Mouse (Mus musculus) small intestine, adult 2 months (tissue): ENCODE results near the gene E2f6.

Experiments used
- CTCF ChIP-seq: fragments of 200-500 bp; IDR thresholded peaks from 2 replicates; pipeline ENCODE4 v1.5.1; 2012; ENCODE audit warnings: low read depth, mild to moderate bottlenecking, control low read depth, inconsistent platforms, low read length, moderate library complexity, mixed read lengths; ENCODE audit not compliant: insufficient replicate concordance, insufficient read length; ENCODE audit errors: extremely low read depth
- POLR2A ChIP-seq: fragments of 200-500 bp; IDR thresholded peaks from 2 replicates; pipeline ENCODE4 v1.6.1; 2012; ENCODE audit warnings: low read depth, mild to moderate bottlenecking, control low read depth, inconsistent platforms, low read length, moderate library complexity

- TF ChIP-seq POLR2A, result no peak
- TF ChIP-seq CTCF, result no peak
Measured at GRCm38 (mm10) chr12:16877141-16877540, 66.4 kb downstream of the E2f6 start.
